Mouse (Mus musculus) hindbrain, embryonic 15.5 days (tissue): Measurements from ENCODE around the gene Ess2. TPM values are rescaled to one million over a fixed set of nuclear protein-coding genes. Genes with fewer than 3 reads are reported as not detected.

Experiments used
- polyA plus RNA-seq: library from polyadenylated mRNA; unstranded; fragments of >200 nt; fragmentation: Nextera tagmentation; extraction: Ambion mirVana; gene quantifications from 2 replicates; pipeline ENCODE4 v1.2.1, GENCODE M21; 2015

Ess2 gene
- polyA plus RNA-seq, 1 experiment from 2014 or later, result 49.6 TPM

Other genes starting within 250 kb of the Ess2 start
- gene Med15, start 178.5 kb downstream of the Ess2 start, polyA plus RNA-seq, result 45.7 and 54.2 TPM in 2 replicates
- 85.1 and 95.0 TPM in 2 replicates for gene Klhl22, start 151.7 kb downstream of the Ess2 start, polyA plus RNA-seq
- 2.0 and 2.3 TPM in 2 replicates for gene Scarf2, start 114.1 kb downstream of the Ess2 start, polyA plus RNA-seq
- 4.4 and 4.5 TPM in 2 replicates for gene B830017H08Rik, start 78.2 kb downstream of the Ess2 start, polyA plus RNA-seq
- 3.1 and 5.4 TPM in 2 replicates for gene Car15, start 73.0 kb downstream of the Ess2 start, polyA plus RNA-seq
- gene Gm20518, start 19.7 kb downstream of the Ess2 start, polyA plus RNA-seq, result 0.31 and 0.33 TPM in 2 replicates
- 0.04 TPM in 2 replicates for gene Tssk1, start 17.1 kb downstream of the Ess2 start, polyA plus RNA-seq
- 106 and 111 TPM in 2 replicates for gene Dgcr2, start 12.8 kb downstream of the Ess2 start, polyA plus RNA-seq
- not detected in 2 replicates for gene Tssk2, start 12.7 kb downstream of the Ess2 start, polyA plus RNA-seq
- gene Gsc2, start 3.7 kb upstream of the Ess2 start, polyA plus RNA-seq, result 1.1 and 1.2 TPM in 2 replicates
- 193 and 203 TPM in 2 replicates for gene Slc25a1, start 16.9 kb upstream of the Ess2 start, polyA plus RNA-seq
- not detected in 2 replicates for gene Vpreb2, start 69.1 kb upstream of the Ess2 start, polyA plus RNA-seq
- gene Dgcr6, start 141.5 kb upstream of the Ess2 start, polyA plus RNA-seq, result 155 and 158 TPM in 2 replicates
- 4.3 and 4.9 TPM in 2 replicates for gene Prodh, start 178.9 kb upstream of the Ess2 start, polyA plus RNA-seq
- gene Rtn4r, start 216.3 kb upstream of the Ess2 start, polyA plus RNA-seq, result 24.7 and 25.5 TPM in 2 replicates